ENCODE assay signal across 9 mouse cellular contexts in the genomic region with DNA sequence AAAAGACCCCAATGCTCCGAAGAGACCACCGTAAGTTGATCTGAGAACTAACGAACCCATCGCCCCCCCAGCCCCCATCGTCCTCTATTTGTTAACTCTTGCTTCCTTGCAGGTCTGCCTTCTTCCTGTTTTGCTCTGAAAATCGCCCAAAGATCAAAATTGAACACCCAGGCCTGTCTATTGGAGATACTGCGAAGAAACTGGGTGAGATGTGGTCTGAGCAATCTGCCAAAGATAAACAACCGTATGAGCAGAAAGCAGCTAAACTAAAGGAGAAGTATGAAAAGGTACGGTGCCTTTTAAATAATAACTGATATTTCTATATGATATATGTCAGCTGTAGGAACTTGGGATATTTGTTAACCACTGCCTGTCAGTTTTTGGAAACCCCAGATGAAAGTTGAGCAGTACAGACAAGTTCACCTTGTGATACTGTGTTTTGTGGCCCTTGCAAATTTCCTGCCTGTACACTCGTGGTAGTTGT. TPM values are rescaled to one million over a fixed set of nuclear protein-coding genes. Genes with fewer than 3 reads are reported as not detected.
DNase-seq lines count a peak whose midpoint lies in the region; ATAC-seq and TF ChIP-seq lines count a peak whose summit lies in the region.
"Not testable (repeated sequence)": the region's sequence is repeated elsewhere in the genome, so short reads cannot be mapped to it uniquely, and the experiment has no call there.
"Had no signal": no experiment of that assay in that cellular context is flagged by ENCODE, and none has a peak within 500 bp of the region (broad histone marks: within the 10 kb centered on the region; RNA-seq: fewer than 3 reads in every experiment).

No protein-coding gene starts in this region.

- TF ChIP-seq POLR2A in MEL (IDR thresholded peaks at IDR 0.05; ENCODE audit: control insufficient read depth in 1 of 2, insufficient read depth in 1 of 2, low read depth in 1 of 2, low read length in 2 of 2, poor library complexity in 1 of 2) = not testable (repeated sequence)

- H3K36me3 ChIP-seq in MEL (ENCODE audit: control insufficient read depth in 1 of 2, insufficient read depth in 2 of 2, low read length in 2 of 2) = peaks cover 19 to 22% of the 10 kb centered on the region in 2 experiments
- not testable (repeated sequence) for H3K36me3 ChIP-seq in forebrain, embryonic 11.5 days (ENCODE audit: control insufficient read depth, insufficient read depth, low read length); intestine, embryonic 16.5 days (ENCODE audit: control insufficient read depth, insufficient read depth, low read length); neural tube, embryonic 15.5 days
- H3K36me3 ChIP-seq in heart, embryonic 15.5 days = peaks cover 25% of the 10 kb centered on the region; the same call in 1 of the 2 replicates
- peaks cover 19% of the 10 kb centered on the region for H3K36me3 ChIP-seq in liver, embryonic 11.5 days (ENCODE audit: control insufficient read depth, insufficient read depth, low read length)
- H3K36me3 ChIP-seq in midbrain, embryonic 10.5 days = peaks cover 52% of the 10 kb centered on the region

- H3K27me3 ChIP-seq in MEL (ENCODE audit: control insufficient read depth in 1 of 2, insufficient read depth in 2 of 2, low read length in 2 of 2); forebrain, embryonic 11.5 days (ENCODE audit: control insufficient read depth, insufficient read depth, low read length); heart, embryonic 15.5 days; intestine, embryonic 16.5 days (replicated peaks; ENCODE audit: control insufficient read depth, insufficient read depth, low read length); liver, embryonic 11.5 days (replicated peaks; ENCODE audit: control insufficient read depth, insufficient read depth, low read length); midbrain, embryonic 10.5 days (ENCODE audit: low read depth, poor library complexity, severe bottlenecking); neural tube, embryonic 15.5 days (replicated peaks): not testable (repeated sequence)

- H3K79me2 ChIP-seq in MEL (ENCODE audit: control insufficient read depth, insufficient read depth, low read length, poor library complexity) = peaks cover 24% of the 10 kb centered on the region

- TF ChIP-seq RAD21 in MEL (IDR thresholded peaks at IDR 0.05; ENCODE audit: low read depth, low read length) = not testable (repeated sequence)

- peak; percentile 54 to 80 for TF ChIP-seq EP300 in MEL (IDR thresholded peaks at IDR 0.05; ENCODE audit: low read depth in 1 of 2, low read length in 2 of 2)

- ATAC-seq in forebrain, embryonic 11.5 days (replicated peaks; ENCODE audit: low FRiP score); heart, embryonic 15.5 days (replicated peaks; ENCODE audit: insufficient number of reproducible peaks, insufficient read depth, low FRiP score, low read depth); intestine, embryonic 16.5 days; liver, embryonic 11.5 days (replicated peaks; ENCODE audit: low FRiP score); neural tube, embryonic 15.5 days (ENCODE audit: low FRiP score): not testable (repeated sequence)

- not testable (repeated sequence) for TF ChIP-seq CTCF in MEL (IDR thresholded peaks at IDR 0.05 in 2 of 3, conservative IDR thresholded peaks at IDR 0.05 in 1 of 3; ENCODE audit: control insufficient read depth in 1 of 3, insufficient read depth in 1 of 3, low read depth in 2 of 3, low read length in 3 of 3, poor library complexity in 1 of 3, severe bottlenecking in 1 of 3)

- WGBS in forebrain, embryonic 11.5 days = 29% methylated on average over 9 of the region's 10 CpGs
- 9% methylated on average over 10 of the region's 10 CpGs for WGBS in heart, embryonic 15.5 days
- 6% methylated on average over 9 of the region's 10 CpGs for WGBS in intestine, embryonic 16.5 days
- 9% methylated on average over 9 of the region's 10 CpGs for WGBS in liver, embryonic 11.5 days
- 44% methylated on average over 10 of the region's 10 CpGs for WGBS in midbrain, embryonic 10.5 days
- WGBS in neural tube, embryonic 15.5 days = 28% methylated on average over 10 of the region's 10 CpGs

- H3K9me3 ChIP-seq in MEL (replicated peaks; ENCODE audit: insufficient read depth, low read length); forebrain, embryonic 11.5 days (ENCODE audit: control insufficient read depth, low read length); heart, embryonic 15.5 days (replicated peaks); intestine, embryonic 16.5 days (ENCODE audit: control insufficient read depth, low read length); liver, embryonic 11.5 days (ENCODE audit: control insufficient read depth, low read length); midbrain, embryonic 10.5 days (replicated peaks); neural tube, embryonic 15.5 days (replicated peaks): not testable (repeated sequence)

- peak overlapping the region; percentile 98 for H3K27ac ChIP-seq in MEL (ENCODE audit: control insufficient read depth, low read depth, low read length)
- not testable (repeated sequence) for H3K27ac ChIP-seq in forebrain, embryonic 11.5 days (ENCODE audit: low read depth, low read length); neural tube, embryonic 15.5 days (replicated peaks)
- peak overlapping the region; percentile 100; the same call in 1 of the 2 replicates for H3K27ac ChIP-seq in heart, embryonic 15.5 days
- peak overlapping the region; percentile 100 for H3K27ac ChIP-seq in intestine, embryonic 16.5 days (ENCODE audit: low read length)
- H3K27ac ChIP-seq in liver, embryonic 11.5 days (ENCODE audit: low read depth, low read length) = peak overlapping the region; percentile 100
- H3K27ac ChIP-seq in midbrain, embryonic 10.5 days (replicated peaks) = peak overlapping the region; percentile 100

- H3K4me3 ChIP-seq in MEL (ENCODE audit: control insufficient read depth in 1 of 2, insufficient read depth in 1 of 2, low read depth in 2 of 2, low read length in 2 of 2) = peak overlapping the region; percentile 77 to 94
- peak overlapping the region; percentile 98 for H3K4me3 ChIP-seq in forebrain, embryonic 11.5 days (ENCODE audit: low read depth, low read length)
- peak overlapping the region; percentile 78 for H3K4me3 ChIP-seq in heart, embryonic 15.5 days
- peak overlapping the region; percentile 88 for H3K4me3 ChIP-seq in intestine, embryonic 16.5 days (ENCODE audit: low read length)
- H3K4me3 ChIP-seq in liver, embryonic 11.5 days (ENCODE audit: low read depth, low read length) = peak overlapping the region; percentile 96
- peak overlapping the region; percentile 95 for H3K4me3 ChIP-seq in midbrain, embryonic 10.5 days
- H3K4me3 ChIP-seq in neural tube, embryonic 15.5 days (replicated peaks) = peak overlapping the region; percentile 82

- not testable (repeated sequence) for H3K4me1 ChIP-seq in MEL (ENCODE audit: control insufficient read depth in 1 of 2, insufficient read depth in 2 of 2, low read length in 2 of 2); forebrain, embryonic 11.5 days (replicated peaks; ENCODE audit: control insufficient read depth, insufficient read depth, low read length); intestine, embryonic 16.5 days (ENCODE audit: control insufficient read depth, insufficient read depth, low read length); liver, embryonic 11.5 days (replicated peaks; ENCODE audit: control insufficient read depth, insufficient read depth, low read length)
- peaks cover 13% of the 10 kb centered on the region for H3K4me1 ChIP-seq in heart, embryonic 15.5 days (replicated peaks)
- H3K4me1 ChIP-seq in midbrain, embryonic 10.5 days = peaks cover 23% of the 10 kb centered on the region
- peaks cover 10% of the 10 kb centered on the region for H3K4me1 ChIP-seq in neural tube, embryonic 15.5 days

- peak overlapping the region; percentile 71 for H3K4me2 ChIP-seq in forebrain, embryonic 11.5 days (ENCODE audit: low read depth, low read length, severe bottlenecking)
- H3K4me2 ChIP-seq in heart, embryonic 15.5 days = peak overlapping the region; percentile 62
- peak overlapping the region; percentile 60 for H3K4me2 ChIP-seq in intestine, embryonic 16.5 days (ENCODE audit: low read depth, low read length)
- peak overlapping the region; percentile 86 for H3K4me2 ChIP-seq in liver, embryonic 11.5 days
- peak overlapping the region; percentile 99 for H3K4me2 ChIP-seq in neural tube, embryonic 15.5 days

- H3K9ac ChIP-seq in MEL (ENCODE audit: control insufficient read depth, low read depth, low read length, poor library complexity, severe bottlenecking) = peak overlapping the region; percentile 100
- H3K9ac ChIP-seq in forebrain, embryonic 11.5 days (ENCODE audit: low read length) = peak overlapping the region; percentile 100
- peak overlapping the region; percentile 98 for H3K9ac ChIP-seq in heart, embryonic 15.5 days
- H3K9ac ChIP-seq in intestine, embryonic 16.5 days (ENCODE audit: low read depth, low read length) = peak overlapping the region; percentile 100
- peak overlapping the region; percentile 100 for H3K9ac ChIP-seq in liver, embryonic 11.5 days (ENCODE audit: low read depth, low read length)
- H3K9ac ChIP-seq in neural tube, embryonic 15.5 days (replicated peaks) = peak overlapping the region; percentile 86

- peak; percentile 64 for DNase-seq in MEL (ENCODE audit: low read depth, low spot score)
- DNase-seq in forebrain, embryonic 11.5 days (ENCODE audit: low spot score) = peak; percentile 45
- DNase-seq in liver, embryonic 11.5 days (ENCODE audit: low spot score); midbrain, embryonic 10.5 days (ENCODE audit: low spot score): not testable (repeated sequence)

RNA-seq across cellular contexts. Expression of a gene that starts 1.5 kb away (rescaled TPM):
- total RNA-seq in MEL (2012; rRNA removed) = 126 and 160 TPM in 2 replicates
- 100 to 1,000 TPM; 220 to 399 TPM for polyA plus RNA-seq in MEL (2012; ENCODE audit: insufficient read depth in 1 of 2, insufficient read length in 2 of 2, low read depth in 1 of 2, low replicate concordance in 2 of 2, missing spikeins in 1 of 2)
- polyA plus RNA-seq in forebrain, embryonic 11.5 days (2014; fragmentation: Nextera tagmentation; extraction: Ambion mirVana) = 626 and 749 TPM in 2 replicates
- 181 and 273 TPM in 2 replicates for polyA plus RNA-seq in heart, embryonic 15.5 days (2015; fragmentation: Nextera tagmentation; extraction: Ambion mirVana)
- polyA plus RNA-seq in intestine, embryonic 16.5 days (2015; fragmentation: Nextera tagmentation; extraction: Ambion mirVana) = 252 and 287 TPM in 2 replicates
- polyA plus RNA-seq in liver, embryonic 11.5 days (2014; fragmentation: Nextera tagmentation; extraction: Ambion mirVana) = 539 and 542 TPM in 2 replicates
- polyA plus RNA-seq in midbrain, embryonic 10.5 days (2016; fragmentation: Nextera tagmentation; extraction: Ambion mirVana) = 599 and 633 TPM in 2 replicates
- polyA plus RNA-seq in neural tube, embryonic 15.5 days (2015; fragmentation: Nextera tagmentation; extraction: Ambion mirVana) = 41.8 and 135 TPM in 2 replicates

RNA-seq across cellular contexts. Expression of a gene that starts 25.6 kb away (rescaled TPM):
- total RNA-seq in MEL (2012; rRNA removed) = 34.2 and 45.6 TPM in 2 replicates
- polyA plus RNA-seq in MEL (2012; ENCODE audit: insufficient read depth in 1 of 2, insufficient read length in 2 of 2, low read depth in 1 of 2, low replicate concordance in 2 of 2, missing spikeins in 1 of 2) = 10 to 100 TPM in 1 of 2 experiments, not detected in 1; 64.0 TPM
- 131 and 140 TPM in 2 replicates for polyA plus RNA-seq in forebrain, embryonic 11.5 days (2014; fragmentation: Nextera tagmentation; extraction: Ambion mirVana)
- 46.6 and 46.9 TPM in 2 replicates for polyA plus RNA-seq in heart, embryonic 15.5 days (2015; fragmentation: Nextera tagmentation; extraction: Ambion mirVana)
- polyA plus RNA-seq in intestine, embryonic 16.5 days (2015; fragmentation: Nextera tagmentation; extraction: Ambion mirVana) = 20.6 and 21.7 TPM in 2 replicates
- 42.9 and 45.7 TPM in 2 replicates for polyA plus RNA-seq in liver, embryonic 11.5 days (2014; fragmentation: Nextera tagmentation; extraction: Ambion mirVana)
- polyA plus RNA-seq in midbrain, embryonic 10.5 days (2016; fragmentation: Nextera tagmentation; extraction: Ambion mirVana) = 78.9 and 86.9 TPM in 2 replicates
- polyA plus RNA-seq in neural tube, embryonic 15.5 days (2015; fragmentation: Nextera tagmentation; extraction: Ambion mirVana) = 25.0 and 26.2 TPM in 2 replicates

RNA-seq across cellular contexts. Expression of a gene that starts 57.5 kb away (rescaled TPM):
- not detected in 2 replicates for total RNA-seq in MEL (2012; rRNA removed)
- polyA plus RNA-seq in MEL (2012; ENCODE audit: insufficient read depth in 1 of 2, insufficient read length in 2 of 2, low read depth in 1 of 2, low replicate concordance in 2 of 2, missing spikeins in 1 of 2) = not detected
- not detected in 2 replicates for polyA plus RNA-seq in forebrain, embryonic 11.5 days (2014; fragmentation: Nextera tagmentation; extraction: Ambion mirVana)
- 1.7 and 2.4 TPM in 2 replicates for polyA plus RNA-seq in heart, embryonic 15.5 days (2015; fragmentation: Nextera tagmentation; extraction: Ambion mirVana)
- polyA plus RNA-seq in intestine, embryonic 16.5 days (2015; fragmentation: Nextera tagmentation; extraction: Ambion mirVana) = 0.27 TPM in 1 of 2 replicates, not detected in the other
- polyA plus RNA-seq in liver, embryonic 11.5 days (2014; fragmentation: Nextera tagmentation; extraction: Ambion mirVana) = not detected in 2 replicates
- 0.35 TPM in 1 of 2 replicates, not detected in the other for polyA plus RNA-seq in midbrain, embryonic 10.5 days (2016; fragmentation: Nextera tagmentation; extraction: Ambion mirVana)
- polyA plus RNA-seq in neural tube, embryonic 15.5 days (2015; fragmentation: Nextera tagmentation; extraction: Ambion mirVana) = 12.5 and 13.0 TPM in 2 replicates
- total RNA-seq: heart, adult 8-10 months had no signal
- polyA plus RNA-seq: adrenal gland, adult 2 months had no signal
